Mouse (Mus musculus) forebrain, embryonic 13.5 days (tissue): ENCODE measurements at regions not wholly inside any gene's neighbourhood (a gene's known extent, or its start where the extent isn't known, plus 50 kb on each side); places are given as distances from the start of the nearest gene placed in this dataset.

Experiments
- ATAC-seq: fragments of 200-750 bp; cut with Nextera tagmentation; 2 replicates; pipeline ENCODE4 v1.8.0; 2017
- H3K27ac ChIP-seq: fragments of 300-500 bp; sonication (generic); 2 replicates; pipeline ENCODE4 v1.5.1; 2015; ENCODE audit warnings: inconsistent platforms, mild to moderate bottlenecking, moderate library complexity
- H3K27me3 ChIP-seq: fragments of 300-500 bp; sonication (generic); 2 replicates; pipeline ENCODE4 v1.6.1; 2015; ENCODE audit warnings: mild to moderate bottlenecking, inconsistent platforms
- H3K36me3 ChIP-seq: fragments of 300-500 bp; sonication (generic); 2 replicates; pipeline ENCODE4 v1.6.1; 2015; ENCODE audit warnings: mild to moderate bottlenecking, inconsistent platforms; ENCODE audit not compliant: poor library complexity, severe bottlenecking
- H3K4me1 ChIP-seq: fragments of 300-500 bp; sonication (generic); 2 replicates; pipeline ENCODE4 v1.6.1; 2015; ENCODE audit warnings: inconsistent platforms
- H3K4me2 ChIP-seq: fragments of 300-500 bp; sonication (generic); 2 replicates; pipeline ENCODE4 v1.6.1; 2015; ENCODE audit warnings: inconsistent platforms, mild to moderate bottlenecking, moderate library complexity
- H3K4me3 ChIP-seq: fragments of 300-500 bp; sonication (generic); 2 replicates; pipeline ENCODE4 v1.5.1; 2015; ENCODE audit warnings: mild to moderate bottlenecking, inconsistent platforms
- H3K9ac ChIP-seq: fragments of 300-500 bp; sonication (generic); 2 replicates; pipeline ENCODE4 v1.6.1; 2015; ENCODE audit warnings: mild to moderate bottlenecking, inconsistent platforms
- H3K9me3 ChIP-seq: fragments of 300-500 bp; sonication (generic); replicated peaks from 2 replicates; pipeline ENCODE4 v1.6.1; 2016; ENCODE audit warnings: inconsistent platforms
- WGBS: fragments of 180-500 bp; shearing (Covaris S2); methylation state at CpG from one replicate; pipeline ENCODE4 v1.1.7; 2015; 5-methylcytosine and 5-hydroxymethylcytosine counted together

- Histone ChIP-seq H3K9ac (no peak overlapping the region), H3K36me3 (no peaks in the 10 kb centered on the region), H3K4me2 (no peak overlapping the region), H3K4me3 (no peak overlapping the region), H3K4me1 (no peaks in the 10 kb centered on the region), H3K9me3 (no peaks in the 10 kb centered on the region), H3K27me3 (no peaks in the 10 kb centered on the region), H3K27ac (no peak overlapping the region)
- no peak for ATAC-seq
- 73% methylated on average over 2 of the region's 2 CpGs for WGBS
These were observed 82.7 kb downstream of the Lyplal1 start for GRCm38 (mm10) chr1:186034443-186034842.
